Mouse (Mus musculus) layer of hippocampus, postnatal 14 days (tissue): ENCODE results near the gene Calhm4. TPM values are rescaled to one million over a fixed set of nuclear protein-coding genes. Genes with fewer than 3 reads are reported as not detected.
"Not testable (repeated sequence)": the region's sequence is repeated elsewhere in the genome, so short reads cannot be mapped to it uniquely, and the experiment has no call there.

Source experiments
- DNase-seq, 2 experiments: peaks; one replicate each; pipeline ENCODE4 v3.0.0; 2021 to 2022; ENCODE audit warnings: low spot score in 2 of 2, mixed read lengths in 1 of 2
- total RNA-seq, 2 experiments: library from RNA; stranded (reverse); gene quantifications; 2 replicates each; pipeline ENCODE4 v1.2.3; 2021

Calhm4 gene
- total RNA-seq, 2 experiments from 2014 or later: not detected

GRCm38 (mm10) chr10:33996686-33997085 lies 47.4 kb downstream of the Calhm4 start:
- not testable (repeated sequence) for DNase-seq

Other genes with a start within 250 kb of the Calhm4 start
- not detected for gene Sult3a1, start 186.6 kb downstream of the Calhm4 start, total RNA-seq
- 1 to 10 TPM; 4.9 to 6.1 TPM for gene Rsph4a, start 139.2 kb downstream of the Calhm4 start, total RNA-seq
- 10 to 100 TPM; 11.7 to 14.3 TPM for gene Zup1, start 93.0 kb downstream of the Calhm4 start, total RNA-seq
- gene Rwdd1, start 24.7 kb downstream of the Calhm4 start, total RNA-seq: 100 to 1,000 TPM in 1 of 2 experiments, 10 to 100 TPM in 1; 98.7 to 101 TPM
- under 1 TPM in 1 of 2 experiments, not detected in 1; 0.33 TPM for gene Trappc3l, start 6.7 kb downstream of the Calhm4 start, total RNA-seq
- 1 to 10 TPM; 3.4 to 3.9 TPM for gene Calhm5, start 52.2 kb upstream of the Calhm4 start, total RNA-seq
- under 1 TPM; 0.60 TPM for gene Calhm6, start 83.7 kb upstream of the Calhm4 start, total RNA-seq
- gene Dse, start 163.4 kb upstream of the Calhm4 start, total RNA-seq: 1 to 10 TPM; 6.9 to 9.7 TPM
- 100 to 1,000 TPM; 115 to 116 TPM for gene Tspyl1, start 237.9 kb upstream of the Calhm4 start, total RNA-seq